Mouse (Mus musculus): Measurements from ENCODE around the gene Pkp4. TPM values are rescaled to one million over a fixed set of nuclear protein-coding genes. Genes with fewer than 3 reads are reported as not detected.
"Not testable (repeated sequence)": the region's sequence is repeated elsewhere in the genome, so short reads cannot be mapped to it uniquely, and the experiment has no call there.

Pkp4 gene
- polyA plus RNA-seq, 1 experiment from 2014 or later = 31.6 TPM

DNA sequence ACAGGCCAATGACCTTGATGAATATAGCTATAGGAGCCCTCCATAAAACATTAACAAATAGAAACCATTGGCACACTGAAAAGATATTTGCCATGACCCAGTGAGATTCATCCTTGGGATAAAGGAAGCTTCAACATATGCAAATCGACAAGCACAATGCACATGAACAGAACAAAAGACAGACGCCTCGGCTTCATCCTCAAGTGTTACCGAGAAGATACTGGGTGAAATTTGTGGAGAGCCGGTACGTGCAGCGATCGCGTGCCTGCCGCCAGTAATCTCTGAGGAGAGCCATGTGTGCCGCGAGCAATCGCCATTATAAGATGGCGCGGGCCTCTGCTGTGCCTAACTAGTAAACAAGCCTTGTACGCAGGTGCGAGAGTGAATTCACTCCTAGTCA lies 218.2 kb downstream of the Pkp4 start:
- H3K27me3 ChIP-seq (replicated peaks; ENCODE audit: control insufficient read depth, insufficient read depth, low read length); H3K9me3 ChIP-seq (ENCODE audit: control insufficient read depth, low read length); H3K4me1 ChIP-seq (ENCODE audit: control insufficient read depth, insufficient read depth, low read length); H3K4me2 ChIP-seq (ENCODE audit: low read depth, low read length); H3K4me3 ChIP-seq (ENCODE audit: low read depth, low read length); H3K9ac ChIP-seq (ENCODE audit: low read depth, low read length); ATAC-seq (ENCODE audit: low read depth); H3K36me3 ChIP-seq (ENCODE audit: control insufficient read depth, insufficient read depth, low read length); DNase-seq (ENCODE audit: low spot score); H3K27ac ChIP-seq (replicated peaks; ENCODE audit: low read depth, low read length): not testable (repeated sequence)
- WGBS = 95% methylated on average over 15 of the region's 17 CpGs

DNA sequence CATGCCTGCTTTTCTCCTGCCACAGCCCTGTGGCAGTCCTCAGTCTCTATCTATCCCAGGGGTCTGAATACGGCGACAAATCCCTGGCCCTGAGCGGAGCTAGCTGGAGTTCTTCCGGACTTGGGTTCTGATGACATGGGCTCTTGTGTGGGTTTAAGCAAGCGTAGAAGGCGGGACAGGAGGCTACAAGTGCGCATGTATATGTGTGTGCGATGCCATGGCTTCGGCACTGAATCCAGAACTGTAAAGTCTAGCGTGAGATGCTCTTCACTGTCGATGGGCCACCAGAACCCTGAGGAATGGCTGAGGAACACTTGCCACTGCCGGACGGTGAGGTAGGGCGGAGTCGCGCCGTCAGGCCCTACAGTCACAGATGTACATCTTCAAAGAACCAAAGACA lies 222.6 kb downstream of the Pkp4 start:
- Histone ChIP-seq H3K9me3 (ENCODE audit: control insufficient read depth, low read length) (no peaks in the 10 kb centered on the region), H3K9ac (ENCODE audit: low read depth, low read length) (no peak overlapping the region), H3K4me3 (ENCODE audit: low read depth, low read length) (no peak overlapping the region), H3K27ac (replicated peaks; ENCODE audit: low read depth, low read length) (no peak overlapping the region), H3K27me3 (replicated peaks; ENCODE audit: control insufficient read depth, insufficient read depth, low read length) (no peaks in the 10 kb centered on the region), H3K4me2 (ENCODE audit: low read depth, low read length) (no peak overlapping the region), H3K4me1 (ENCODE audit: control insufficient read depth, insufficient read depth, low read length) (peaks cover 11% of the 10 kb centered on the region), H3K36me3 (ENCODE audit: control insufficient read depth, insufficient read depth, low read length) (no peaks in the 10 kb centered on the region)
- DNase-seq (ENCODE audit: low spot score) (no peak), ATAC-seq (ENCODE audit: low read depth) (no peak)
- WGBS = 93% methylated on average over 17 of the region's 17 CpGs

DNA sequence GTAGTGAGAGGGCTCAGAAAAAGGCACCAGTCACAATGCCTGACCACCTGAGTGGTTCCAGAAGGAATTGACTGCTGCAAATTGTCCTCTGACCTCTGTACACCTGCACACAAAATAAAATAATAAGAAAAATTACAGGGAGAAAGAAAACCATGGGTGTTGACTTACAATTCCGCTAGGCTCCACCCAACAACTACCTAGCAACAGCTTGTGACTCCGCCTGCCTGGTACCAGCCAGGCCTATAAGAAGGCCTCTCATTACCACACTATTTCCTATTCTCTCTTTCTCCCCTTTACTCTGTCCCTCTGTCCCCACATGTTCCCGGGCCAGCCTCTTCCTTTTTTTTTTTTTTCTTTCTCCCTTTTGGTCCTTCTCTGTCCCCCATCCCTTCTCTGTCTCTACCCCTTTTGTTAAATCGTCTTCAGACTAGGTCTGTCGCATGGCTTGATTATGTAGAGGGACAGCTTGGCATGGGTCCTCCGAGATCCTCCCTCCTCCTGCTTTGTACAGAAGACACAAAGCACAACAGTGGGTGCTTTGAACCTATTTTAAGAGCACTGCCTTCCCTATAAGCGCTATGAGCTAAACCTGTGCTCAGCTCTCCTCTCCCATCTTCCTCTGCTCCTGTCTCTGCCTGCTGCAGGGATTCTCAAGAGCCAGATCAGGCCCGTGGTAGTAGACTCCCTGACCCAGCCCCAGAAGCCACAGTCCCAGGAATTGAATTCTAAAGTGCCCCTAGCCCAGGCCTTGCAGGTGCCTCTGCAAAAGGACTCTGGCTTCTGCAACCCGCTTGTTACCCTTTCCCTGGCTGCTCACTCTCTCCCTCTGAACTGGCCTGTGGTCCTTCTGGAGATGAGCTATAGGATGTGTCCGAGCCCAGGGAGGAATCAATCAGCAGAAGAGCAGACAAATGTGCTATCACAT lies 223.5 kb downstream of the Pkp4 start:
- Histone ChIP-seq H3K27ac (replicated peaks; ENCODE audit: low read depth, low read length) (no peak overlapping the region), H3K9ac (ENCODE audit: low read depth, low read length) (no peak overlapping the region), H3K36me3 (ENCODE audit: control insufficient read depth, insufficient read depth, low read length) (no peaks in the 10 kb centered on the region), H3K27me3 (replicated peaks; ENCODE audit: control insufficient read depth, insufficient read depth, low read length) (no peaks in the 10 kb centered on the region), H3K4me3 (ENCODE audit: low read depth, low read length) (no peak overlapping the region), H3K4me1 (ENCODE audit: control insufficient read depth, insufficient read depth, low read length) (peaks cover 11% of the 10 kb centered on the region), H3K9me3 (ENCODE audit: control insufficient read depth, low read length) (no peaks in the 10 kb centered on the region), H3K4me2 (ENCODE audit: low read depth, low read length) (no peak overlapping the region)
- WGBS = 76% methylated on average over 10 of the region's 10 CpGs
- ATAC-seq (ENCODE audit: low read depth) = no peak
- no peak for DNase-seq (ENCODE audit: low spot score)

- Histone ChIP-seq H3K9me3 (ENCODE audit: control insufficient read depth, low read length) (no peaks in the 10 kb centered on the region), H3K27ac (replicated peaks; ENCODE audit: low read depth, low read length) (no peak overlapping the region), H3K9ac (ENCODE audit: low read depth, low read length) (no peak overlapping the region), H3K4me2 (ENCODE audit: low read depth, low read length) (no peak overlapping the region), H3K36me3 (ENCODE audit: control insufficient read depth, insufficient read depth, low read length) (no peaks in the 10 kb centered on the region), H3K27me3 (replicated peaks; ENCODE audit: control insufficient read depth, insufficient read depth, low read length) (no peaks in the 10 kb centered on the region), H3K4me1 (ENCODE audit: control insufficient read depth, insufficient read depth, low read length) (peaks cover 11% of the 10 kb centered on the region), H3K4me3 (ENCODE audit: low read depth, low read length) (no peak overlapping the region)
- WGBS = 41% methylated on average over 4 of the region's 4 CpGs
- no peak for ATAC-seq (ENCODE audit: low read depth)
- no peak for DNase-seq (ENCODE audit: low spot score)
Observed at GRCm38 (mm10) chr2:59385211-59385935, 224.7 kb downstream of the Pkp4 start.

GRCm38 (mm10) chr2:59389971-59390370 lies 229.3 kb downstream of the Pkp4 start:
- no peak overlapping the region for H3K4me3 ChIP-seq (ENCODE audit: low read depth, low read length)
- ATAC-seq (ENCODE audit: low read depth) = no peak
- WGBS = 86% methylated on average over 5 of the region's 5 CpGs
- H3K27ac ChIP-seq (replicated peaks; ENCODE audit: low read depth, low read length) = no peak overlapping the region
- H3K4me1 ChIP-seq (ENCODE audit: control insufficient read depth, insufficient read depth, low read length) = peaks cover 8% of the 10 kb centered on the region
- H3K9me3 ChIP-seq (ENCODE audit: control insufficient read depth, low read length) = no peaks in the 10 kb centered on the region
- H3K36me3 ChIP-seq (ENCODE audit: control insufficient read depth, insufficient read depth, low read length) = no peaks in the 10 kb centered on the region
- DNase-seq (ENCODE audit: low spot score) = no peak
- no peak overlapping the region for H3K4me2 ChIP-seq (ENCODE audit: low read depth, low read length)
- H3K9ac ChIP-seq (ENCODE audit: low read depth, low read length) = no peak overlapping the region
- no peaks in the 10 kb centered on the region for H3K27me3 ChIP-seq (replicated peaks; ENCODE audit: control insufficient read depth, insufficient read depth, low read length)

DNA sequence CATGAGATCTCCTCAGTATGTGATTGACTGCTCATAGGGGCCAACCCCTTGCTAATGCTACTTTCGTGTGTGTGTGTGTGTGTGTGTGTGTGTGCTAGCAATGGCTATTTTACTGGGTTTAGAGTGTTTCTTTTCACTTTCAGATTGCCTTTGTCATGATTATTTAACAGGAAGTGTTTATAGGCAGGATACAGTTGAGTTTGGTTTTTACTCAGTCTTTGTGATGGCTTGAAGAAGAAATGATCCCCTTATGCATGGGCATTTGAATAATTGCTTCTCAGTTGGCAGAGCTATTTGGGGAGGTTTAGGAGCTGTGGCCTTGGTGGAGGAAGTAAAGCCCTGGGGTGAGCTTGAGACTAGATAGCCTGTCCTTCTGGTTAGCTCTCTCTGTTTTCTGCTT lies 232.5 kb downstream of the Pkp4 start:
- 77% methylated on average over 1 of the region's 1 CpGs for WGBS
- DNase-seq (ENCODE audit: low spot score) = no peak
- H3K9me3 ChIP-seq (ENCODE audit: control insufficient read depth, low read length) = no peaks in the 10 kb centered on the region
- no peak for ATAC-seq (ENCODE audit: low read depth)
- H3K36me3 ChIP-seq (ENCODE audit: control insufficient read depth, insufficient read depth, low read length) = no peaks in the 10 kb centered on the region
- H3K4me3 ChIP-seq (ENCODE audit: low read depth, low read length) = no peak overlapping the region
- H3K9ac ChIP-seq (ENCODE audit: low read depth, low read length) = no peak overlapping the region
- H3K27ac ChIP-seq (replicated peaks; ENCODE audit: low read depth, low read length) = no peak overlapping the region
- H3K4me2 ChIP-seq (ENCODE audit: low read depth, low read length) = no peak overlapping the region
- no peaks in the 10 kb centered on the region for H3K27me3 ChIP-seq (replicated peaks; ENCODE audit: control insufficient read depth, insufficient read depth, low read length)
- no peaks in the 10 kb centered on the region for H3K4me1 ChIP-seq (ENCODE audit: control insufficient read depth, insufficient read depth, low read length)

GRCm38 (mm10) chr2:59394651-59395050 lies 234.0 kb downstream of the Pkp4 start:
- DNase-seq (ENCODE audit: low spot score) = no peak
- no peak overlapping the region for H3K4me2 ChIP-seq (ENCODE audit: low read depth, low read length)
- no peaks in the 10 kb centered on the region for H3K36me3 ChIP-seq (ENCODE audit: control insufficient read depth, insufficient read depth, low read length)
- H3K27ac ChIP-seq (replicated peaks; ENCODE audit: low read depth, low read length) = no peak overlapping the region
- WGBS = 95% methylated on average over 4 of the region's 4 CpGs
- no peak overlapping the region for H3K4me3 ChIP-seq (ENCODE audit: low read depth, low read length)
- no peak for ATAC-seq (ENCODE audit: low read depth)
- no peaks in the 10 kb centered on the region for H3K4me1 ChIP-seq (ENCODE audit: control insufficient read depth, insufficient read depth, low read length)
- no peaks in the 10 kb centered on the region for H3K27me3 ChIP-seq (replicated peaks; ENCODE audit: control insufficient read depth, insufficient read depth, low read length)
- H3K9me3 ChIP-seq (ENCODE audit: control insufficient read depth, low read length) = no peaks in the 10 kb centered on the region
- no peak overlapping the region for H3K9ac ChIP-seq (ENCODE audit: low read depth, low read length)

DNA sequence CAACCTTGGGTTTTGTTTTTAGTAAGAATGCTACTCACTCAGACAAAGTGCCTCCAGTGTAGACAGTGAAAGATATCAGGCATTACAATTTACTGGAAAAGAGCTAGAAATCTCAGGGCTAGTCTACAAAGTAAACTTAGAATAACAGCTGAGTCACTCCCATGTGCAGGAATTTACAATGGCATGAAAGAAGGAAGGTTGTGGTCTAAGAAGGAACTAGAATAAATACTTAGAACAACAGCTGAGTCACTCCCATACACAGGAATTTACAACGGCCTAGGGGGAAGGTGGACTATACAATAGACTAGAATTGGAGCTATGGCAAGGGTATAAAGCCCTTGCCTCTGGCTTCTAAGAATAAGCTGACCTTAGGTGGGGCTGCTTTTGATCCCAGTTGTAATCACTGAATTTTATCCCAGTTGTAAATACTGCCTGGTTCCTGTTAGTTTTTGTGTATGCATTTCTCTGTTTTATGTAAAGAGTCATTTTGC lies 234.6 kb downstream of the Pkp4 start:
- not testable (repeated sequence) for H3K9me3 ChIP-seq (ENCODE audit: control insufficient read depth, low read length); H3K4me3 ChIP-seq (ENCODE audit: low read depth, low read length); H3K4me1 ChIP-seq (ENCODE audit: control insufficient read depth, insufficient read depth, low read length); H3K4me2 ChIP-seq (ENCODE audit: low read depth, low read length); DNase-seq (ENCODE audit: low spot score); H3K36me3 ChIP-seq (ENCODE audit: control insufficient read depth, insufficient read depth, low read length); ATAC-seq (ENCODE audit: low read depth); H3K9ac ChIP-seq (ENCODE audit: low read depth, low read length); H3K27me3 ChIP-seq (replicated peaks; ENCODE audit: control insufficient read depth, insufficient read depth, low read length); H3K27ac ChIP-seq (replicated peaks; ENCODE audit: low read depth, low read length)
- 68% methylated on average over 1 of the region's 1 CpGs for WGBS

Data from embryonic facial prominence, embryonic 14.5 days (tissue).